Mouse (Mus musculus): ENCODE measurements at regions not wholly inside any gene's neighbourhood (a gene's known extent, or its start where the extent isn't known, plus 50 kb on each side); places are given as distances from the start of the nearest gene placed in this dataset.

GRCm38 (mm10) chr3:52600146-52600545 lies 332.0 kb downstream of the Foxo1 start:
- 91% methylated on average over 4 of the region's 4 CpGs for WGBS
- no peaks in the 10 kb centered on the region for H3K9me3 ChIP-seq
- H3K27me3 ChIP-seq: 0 out of 2 replicates have a peak, but pooled peaks cover 3% of the 10 kb centered on the region
- H3K27ac ChIP-seq: no peak overlapping the region
- no peak overlapping the region for H3K9ac ChIP-seq (replicated peaks)
- H3K4me3 ChIP-seq (replicated peaks): no peak overlapping the region
- no peak overlapping the region for H3K4me2 ChIP-seq
- no peaks in the 10 kb centered on the region for H3K36me3 ChIP-seq
- peaks cover 16% of the 10 kb centered on the region for H3K4me1 ChIP-seq (replicated peaks)
- ATAC-seq (ENCODE audit: insufficient number of reproducible peaks, insufficient read depth, low FRiP score, low TSS enrichment, low read depth): no peak

GRCm38 (mm10) chr3:52586418-52586817 lies 318.3 kb downstream of the Foxo1 start:
- no peak overlapping the region for H3K27ac ChIP-seq
- ATAC-seq (ENCODE audit: insufficient number of reproducible peaks, insufficient read depth, low FRiP score, low TSS enrichment, low read depth): no peak
- H3K4me1 ChIP-seq (replicated peaks): no peaks in the 10 kb centered on the region
- H3K4me3 ChIP-seq (replicated peaks): no peak overlapping the region
- no peaks in the 10 kb centered on the region for H3K27me3 ChIP-seq
- H3K9ac ChIP-seq (replicated peaks): no peak overlapping the region
- 76% methylated on average over 4 of the region's 4 CpGs for WGBS
- no peak overlapping the region for H3K4me2 ChIP-seq
- no peaks in the 10 kb centered on the region for H3K36me3 ChIP-seq
- no peaks in the 10 kb centered on the region for H3K9me3 ChIP-seq

- Histone ChIP-seq H3K27me3 (peaks cover 3% of the 10 kb centered on the region; the same call in 1 of the 2 replicates), H3K36me3 (no peaks in the 10 kb centered on the region), H3K9ac (replicated peaks) (no peak overlapping the region), H3K27ac (no peak overlapping the region), H3K9me3 (no peaks in the 10 kb centered on the region), H3K4me3 (replicated peaks) (no peak overlapping the region), H3K4me1 (replicated peaks) (0 out of 2 replicates have a peak, but pooled peaks cover 5% of the 10 kb centered on the region), H3K4me2 (no peak overlapping the region)
- ATAC-seq (ENCODE audit: insufficient number of reproducible peaks, insufficient read depth, low FRiP score, low TSS enrichment, low read depth): no peak
- 83% methylated on average over 3 of the region's 3 CpGs for WGBS
Measured at GRCm38 (mm10) chr3:52579917-52580316, 311.8 kb downstream of the Foxo1 start.

- Histone ChIP-seq H3K9ac (replicated peaks) (no peak overlapping the region), H3K36me3 (no peaks in the 10 kb centered on the region), H3K4me2 (no peak overlapping the region), H3K4me1 (replicated peaks) (0 out of 2 replicates have a peak, but pooled peaks cover 5% of the 10 kb centered on the region), H3K27me3 (peaks cover 3% of the 10 kb centered on the region; the same call in 1 of the 2 replicates), H3K4me3 (replicated peaks) (no peak overlapping the region), H3K9me3 (no peaks in the 10 kb centered on the region), H3K27ac (no peak overlapping the region)
- 91% methylated on average over 3 of the region's 3 CpGs for WGBS
- ATAC-seq (ENCODE audit: insufficient number of reproducible peaks, insufficient read depth, low FRiP score, low TSS enrichment, low read depth): no peak
Measured at GRCm38 (mm10) chr3:52579096-52579495, 311.0 kb downstream of the Foxo1 start.

- Histone ChIP-seq H3K27me3 (peaks cover 3% of the 10 kb centered on the region; the same call in 1 of the 2 replicates), H3K4me3 (replicated peaks) (no peak overlapping the region), H3K9me3 (no peaks in the 10 kb centered on the region), H3K27ac (no peak overlapping the region), H3K36me3 (no peaks in the 10 kb centered on the region), H3K4me1 (replicated peaks) (0 out of 2 replicates have a peak, but pooled peaks cover 5% of the 10 kb centered on the region), H3K4me2 (no peak overlapping the region), H3K9ac (replicated peaks) (no peak overlapping the region)
- WGBS: 67% methylated on average over 6 of the region's 6 CpGs
- ATAC-seq (ENCODE audit: insufficient number of reproducible peaks, insufficient read depth, low FRiP score, low TSS enrichment, low read depth): no peak
Measured at GRCm38 (mm10) chr3:52576703-52577244, 308.6 kb downstream of the Foxo1 start.

- H3K9ac ChIP-seq (replicated peaks): no peak overlapping the region
- no peak for ATAC-seq (ENCODE audit: insufficient number of reproducible peaks, insufficient read depth, low FRiP score, low TSS enrichment, low read depth)
- no peak overlapping the region for H3K4me2 ChIP-seq
- H3K27ac ChIP-seq: no peak overlapping the region
- H3K36me3 ChIP-seq: no peaks in the 10 kb centered on the region
- H3K9me3 ChIP-seq: no peaks in the 10 kb centered on the region
- H3K27me3 ChIP-seq: peaks cover 3% of the 10 kb centered on the region; the same call in 1 of the 2 replicates
- WGBS: 83% methylated on average over 8 of the region's 8 CpGs
- 0 out of 2 replicates have a peak, but pooled peaks cover 5% of the 10 kb centered on the region for H3K4me1 ChIP-seq (replicated peaks)
- H3K4me3 ChIP-seq (replicated peaks): no peak overlapping the region
Measured at GRCm38 (mm10) chr3:52575237-52575798, 307.2 kb downstream of the Foxo1 start.

GRCm38 (mm10) chr3:52574341-52574740 lies 306.2 kb downstream of the Foxo1 start:
- ATAC-seq (ENCODE audit: insufficient number of reproducible peaks, insufficient read depth, low FRiP score, low TSS enrichment, low read depth): no peak
- H3K27me3 ChIP-seq: peaks cover 3% of the 10 kb centered on the region; the same call in 1 of the 2 replicates
- no peak overlapping the region for H3K4me2 ChIP-seq
- H3K4me3 ChIP-seq (replicated peaks): no peak overlapping the region
- H3K4me1 ChIP-seq (replicated peaks): 0 out of 2 replicates have a peak, but pooled peaks cover 5% of the 10 kb centered on the region
- H3K27ac ChIP-seq: no peak overlapping the region
- H3K9ac ChIP-seq (replicated peaks): no peak overlapping the region
- no peaks in the 10 kb centered on the region for H3K9me3 ChIP-seq
- WGBS: 84% methylated on average over 6 of the region's 6 CpGs
- no peaks in the 10 kb centered on the region for H3K36me3 ChIP-seq

- Histone ChIP-seq H3K27ac (no peak overlapping the region), H3K4me2 (no peak overlapping the region), H3K4me3 (replicated peaks) (no peak overlapping the region), H3K9me3 (no peaks in the 10 kb centered on the region), H3K4me1 (replicated peaks) (0 out of 2 replicates have a peak, but pooled peaks cover 5% of the 10 kb centered on the region), H3K9ac (replicated peaks) (no peak overlapping the region), H3K27me3 (peaks cover 3% of the 10 kb centered on the region; the same call in 1 of the 2 replicates), H3K36me3 (no peaks in the 10 kb centered on the region)
- 81% methylated on average over 6 of the region's 6 CpGs for whole genome bisulfite sequencing
- no peak for ATAC-seq (ENCODE audit: insufficient number of reproducible peaks, insufficient read depth, low FRiP score, low TSS enrichment, low read depth)
Measured at GRCm38 (mm10) chr3:52573806-52574205, 305.7 kb downstream of the Foxo1 start.

GRCm38 (mm10) chr3:52572514-52573485 lies 304.7 kb downstream of the Foxo1 start:
- Histone ChIP-seq H3K4me2 (no peak overlapping the region), H3K27me3 (peaks cover 3% of the 10 kb centered on the region; the same call in 1 of the 2 replicates), H3K9me3 (no peaks in the 10 kb centered on the region), H3K36me3 (no peaks in the 10 kb centered on the region), H3K9ac (replicated peaks) (no peak overlapping the region), H3K4me3 (replicated peaks) (no peak overlapping the region), H3K27ac (no peak overlapping the region), H3K4me1 (replicated peaks) (0 out of 2 replicates have a peak, but pooled peaks cover 5% of the 10 kb centered on the region)
- WGBS: 88% methylated on average over 11 of the region's 11 CpGs
- no peak for ATAC-seq (ENCODE audit: insufficient number of reproducible peaks, insufficient read depth, low FRiP score, low TSS enrichment, low read depth)

GRCm38 (mm10) chr3:52567606-52568372 lies 299.7 kb downstream of the Foxo1 start:
- Histone ChIP-seq H3K9me3 (no peaks in the 10 kb centered on the region), H3K27me3 (no peaks in the 10 kb centered on the region), H3K4me2 (no peak overlapping the region), H3K9ac (replicated peaks) (no peak overlapping the region), H3K4me3 (replicated peaks) (no peak overlapping the region), H3K27ac (no peak overlapping the region), H3K4me1 (replicated peaks) (no peaks in the 10 kb centered on the region), H3K36me3 (no peaks in the 10 kb centered on the region)
- no peak for ATAC-seq (ENCODE audit: insufficient number of reproducible peaks, insufficient read depth, low FRiP score, low TSS enrichment, low read depth)
- WGBS: 86% methylated on average over 9 of the region's 9 CpGs
